8 mouse cellular contexts compared by ENCODE assay signal in the genomic region with DNA sequence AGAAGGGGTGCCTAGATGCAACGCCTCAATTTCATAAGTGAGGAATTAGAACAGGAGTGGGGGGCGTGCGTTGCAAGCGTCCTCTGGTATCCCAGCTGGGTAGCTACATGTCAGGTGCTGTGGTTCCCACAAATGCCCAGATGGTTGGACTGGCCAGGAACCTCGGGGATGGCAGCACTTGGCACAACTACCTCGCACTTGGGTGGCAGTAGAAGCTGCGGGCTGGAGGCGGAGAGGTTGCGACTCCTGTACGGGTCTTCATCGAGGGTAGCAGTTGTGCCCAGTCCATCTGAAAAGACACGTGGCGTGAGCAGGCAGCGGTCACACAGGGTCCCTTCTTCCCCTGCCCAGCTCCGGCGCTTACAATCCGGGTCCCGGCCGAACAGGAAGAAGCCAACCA. TPM values are rescaled to one million over a fixed set of nuclear protein-coding genes. Genes with fewer than 3 reads are reported as not detected.
DNase-seq lines count a peak whose midpoint lies in the region; ATAC-seq and TF ChIP-seq lines count a peak whose summit lies in the region.

No protein-coding gene starts in this region.

- TF ChIP-seq POLR2A in brain, embryonic 14.5 days (IDR thresholded peaks at IDR 0.05; ENCODE audit: borderline replicate concordance, extremely low read depth, insufficient read depth, insufficient read length, poor library complexity, severe bottlenecking): no peak

- no peak for DNase-seq in heart, postnatal 36 days
- peak; percentile 19 for DNase-seq in brain, embryonic 14.5 days (ENCODE audit: low read depth)
- DNase-seq in adrenal gland, adult 8-10 months: no peak
- no peak for DNase-seq in gastrocnemius, adult 18-20 months (ENCODE audit: low spot score)
- no peak for DNase-seq in layer of hippocampus, postnatal 10 days (ENCODE audit: low spot score in 2 of 2)

- no peak for TF ChIP-seq CTCF in brain, embryonic 14.5 days (IDR thresholded peaks at IDR 0.05; ENCODE audit: borderline replicate concordance, extremely low read depth, insufficient read depth, insufficient read length)

- ATAC-seq in heart, embryonic 16.5 days (replicated peaks; ENCODE audit: extremely low read depth, insufficient read depth, low FRiP score): no peak
- ATAC-seq in forebrain, embryonic 13.5 days: no peak
- no peak for ATAC-seq in liver, embryonic 15.5 days (ENCODE audit: insufficient read depth)

- peaks cover 15% of the 10 kb centered on the region for H3K4me1 ChIP-seq in heart, embryonic 16.5 days (ENCODE audit: control insufficient read depth, insufficient read depth, low read length)
- peaks cover 51% of the 10 kb centered on the region for H3K4me1 ChIP-seq in forebrain, embryonic 13.5 days
- H3K4me1 ChIP-seq in liver, embryonic 15.5 days (replicated peaks): peaks cover 30% of the 10 kb centered on the region

- peak overlapping the region; percentile 52 for H3K4me3 ChIP-seq in heart, embryonic 16.5 days (ENCODE audit: low read length)
- peak overlapping the region; percentile 33 for H3K4me3 ChIP-seq in forebrain, embryonic 13.5 days
- H3K4me3 ChIP-seq in liver, embryonic 15.5 days (replicated peaks): peak overlapping the region; percentile 50

- no peaks in the 10 kb centered on the region for H3K36me3 ChIP-seq in heart, embryonic 16.5 days (ENCODE audit: control insufficient read depth, insufficient read depth)
- peaks cover 10% of the 10 kb centered on the region for H3K36me3 ChIP-seq in forebrain, embryonic 13.5 days (ENCODE audit: poor library complexity, severe bottlenecking)
- H3K36me3 ChIP-seq in liver, embryonic 15.5 days (replicated peaks): no peaks in the 10 kb centered on the region

- WGBS in heart, embryonic 16.5 days: 13% methylated on average over 19 of the region's 19 CpGs
- WGBS in forebrain, embryonic 13.5 days: 10% methylated on average over 18 of the region's 19 CpGs
- WGBS in liver, embryonic 15.5 days (ENCODE audit: insufficient replicate concordance): 17% methylated on average over 19 of the region's 19 CpGs

- H3K9me3 ChIP-seq in heart, embryonic 16.5 days (replicated peaks; ENCODE audit: control insufficient read depth, low read length): no peaks in the 10 kb centered on the region
- H3K9me3 ChIP-seq in forebrain, embryonic 13.5 days (replicated peaks): no peaks in the 10 kb centered on the region
- no peaks in the 10 kb centered on the region for H3K9me3 ChIP-seq in liver, embryonic 15.5 days (replicated peaks)

- H3K27me3 ChIP-seq in heart, embryonic 16.5 days (ENCODE audit: control insufficient read depth, insufficient read depth, low read length): peaks cover 32% of the 10 kb centered on the region
- H3K27me3 ChIP-seq in forebrain, embryonic 13.5 days: peaks cover 28% of the 10 kb centered on the region
- peaks cover 71% of the 10 kb centered on the region for H3K27me3 ChIP-seq in liver, embryonic 15.5 days

- intact Hi-C loops in heart, postnatal 36 days (cut with DNase I): no loop called here

- no peak overlapping the region for H3K27ac ChIP-seq in heart, embryonic 16.5 days (ENCODE audit: low read length)
- H3K27ac ChIP-seq in forebrain, embryonic 13.5 days: no peak overlapping the region
- H3K27ac ChIP-seq in liver, embryonic 15.5 days (replicated peaks): no peak overlapping the region

- H3K9ac ChIP-seq in heart, embryonic 16.5 days (ENCODE audit: low read length): peak overlapping the region; percentile 44
- H3K9ac ChIP-seq in forebrain, embryonic 13.5 days: peak overlapping the region; percentile 60
- peak overlapping the region; percentile 37 for H3K9ac ChIP-seq in liver, embryonic 15.5 days

- peak overlapping the region; percentile 65 for H3K4me2 ChIP-seq in heart, embryonic 16.5 days (ENCODE audit: low read depth, low read length)
- peak overlapping the region; percentile 61 for H3K4me2 ChIP-seq in forebrain, embryonic 13.5 days
- peak overlapping the region; percentile 61 for H3K4me2 ChIP-seq in liver, embryonic 15.5 days

RNA-seq across cellular contexts. Expression of a gene that starts 4.1 kb away (rescaled TPM):
- polyA plus RNA-seq in heart, embryonic 16.5 days (2015; fragmentation: Nextera tagmentation; extraction: Ambion mirVana): 20.1 and 20.7 TPM in 2 replicates
- total RNA-seq in heart, postnatal 36 days (2021): 10 to 100 TPM; 25.8 to 28.9 TPM
- polyA plus RNA-seq in brain, embryonic 14.5 days (2012; rRNA removed): 37.1 and 47.1 TPM in 2 replicates
- polyA plus RNA-seq in forebrain, embryonic 13.5 days (2015; fragmentation: Nextera tagmentation; extraction: Ambion mirVana): 33.8 and 33.9 TPM in 2 replicates
- 22.4 and 26.2 TPM in 2 replicates for polyA plus RNA-seq in liver, embryonic 15.5 days (2015; fragmentation: Nextera tagmentation; extraction: Ambion mirVana)
- total RNA-seq in adrenal gland, adult 8-10 months (2022): 100 to 1,000 TPM in 2 of 4 experiments, 10 to 100 TPM in 2; 63.1 to 281 (median 138) TPM
- total RNA-seq in gastrocnemius, adult 18-20 months (2021): 10 to 100 TPM; 18.6 to 20.0 TPM
- total RNA-seq in layer of hippocampus, postnatal 10 days (2021): 10 to 100 TPM; 37.0 to 41.5 TPM

RNA-seq across cellular contexts. Expression of a gene that starts 4.3 kb away (rescaled TPM):
- 1.7 and 2.0 TPM in 2 replicates for polyA plus RNA-seq in heart, embryonic 16.5 days (2015; fragmentation: Nextera tagmentation; extraction: Ambion mirVana)
- total RNA-seq in heart, postnatal 36 days (2021): not detected
- polyA plus RNA-seq in brain, embryonic 14.5 days (2012; rRNA removed): 3.7 and 3.8 TPM in 2 replicates
- 1.5 and 2.4 TPM in 2 replicates for polyA plus RNA-seq in forebrain, embryonic 13.5 days (2015; fragmentation: Nextera tagmentation; extraction: Ambion mirVana)
- 2.4 and 3.5 TPM in 2 replicates for polyA plus RNA-seq in liver, embryonic 15.5 days (2015; fragmentation: Nextera tagmentation; extraction: Ambion mirVana)
- 1 to 10 TPM in 3 of 4 experiments, under 1 TPM in 1; 0.40 to 4.6 (median 2.1) TPM for total RNA-seq in adrenal gland, adult 8-10 months (2022)
- under 1 TPM in 1 of 2 experiments, not detected in 1; 0.57 TPM for total RNA-seq in gastrocnemius, adult 18-20 months (2021)
- total RNA-seq in layer of hippocampus, postnatal 10 days (2021): under 1 TPM; 0.45 to 0.64 TPM

RNA-seq across cellular contexts. Expression of a gene that starts 12.0 kb away (rescaled TPM):
- 1.8 and 2.6 TPM in 2 replicates for polyA plus RNA-seq in heart, embryonic 16.5 days (2015; fragmentation: Nextera tagmentation; extraction: Ambion mirVana)
- 1 to 10 TPM; 1.7 TPM for total RNA-seq in heart, postnatal 36 days (2021)
- polyA plus RNA-seq in brain, embryonic 14.5 days (2012; rRNA removed): 3.0 and 3.8 TPM in 2 replicates
- polyA plus RNA-seq in forebrain, embryonic 13.5 days (2015; fragmentation: Nextera tagmentation; extraction: Ambion mirVana): 6.2 and 6.6 TPM in 2 replicates
- 1.4 and 1.5 TPM in 2 replicates for polyA plus RNA-seq in liver, embryonic 15.5 days (2015; fragmentation: Nextera tagmentation; extraction: Ambion mirVana)
- total RNA-seq in adrenal gland, adult 8-10 months (2022): 10 to 100 TPM in 2 of 4 experiments, 1 to 10 TPM in 2; 8.0 to 18.6 (median 10.3) TPM
- under 1 TPM; 0.66 to 0.73 TPM for total RNA-seq in gastrocnemius, adult 18-20 months (2021)
- 1 to 10 TPM; 5.1 to 5.7 TPM for total RNA-seq in layer of hippocampus, postnatal 10 days (2021)

RNA-seq across cellular contexts. Expression of a gene that starts 30.7 kb away (rescaled TPM):
- 5.7 TPM in 2 replicates for polyA plus RNA-seq in heart, embryonic 16.5 days (2015; fragmentation: Nextera tagmentation; extraction: Ambion mirVana)
- total RNA-seq in heart, postnatal 36 days (2021): 1 to 10 TPM; 4.6 to 4.8 TPM
- 193 and 214 TPM in 2 replicates for polyA plus RNA-seq in brain, embryonic 14.5 days (2012; rRNA removed)
- polyA plus RNA-seq in forebrain, embryonic 13.5 days (2015; fragmentation: Nextera tagmentation; extraction: Ambion mirVana): 66.9 and 71.1 TPM in 2 replicates
- polyA plus RNA-seq in liver, embryonic 15.5 days (2015; fragmentation: Nextera tagmentation; extraction: Ambion mirVana): 1.8 and 1.9 TPM in 2 replicates
- total RNA-seq in adrenal gland, adult 8-10 months (2022): 10 to 100 TPM; 34.6 to 43.3 (median 38.7) TPM
- total RNA-seq in gastrocnemius, adult 18-20 months (2021): 1 to 10 TPM; 2.8 to 2.9 TPM
- total RNA-seq in layer of hippocampus, postnatal 10 days (2021): 100 to 1,000 TPM; 385 to 403 TPM
